Mouse (Mus musculus) bone marrow, adult 2 months (tissue): ENCODE measurements around the gene Rpl7a.

Source experiments
- CTCF ChIP-seq: fragments of 200-500 bp; IDR thresholded peaks from 2 replicates; pipeline ENCODE4 v1.5.1; 2011; ENCODE audit warnings: low read length, control low read depth; ENCODE audit not compliant: control insufficient read depth, insufficient read depth
- POLR2A ChIP-seq: fragments of 200-500 bp; IDR thresholded peaks from 2 replicates; pipeline ENCODE4 v1.6.1; 2011; ENCODE audit warnings: low read depth, mild to moderate bottlenecking, control low read depth, low read length, borderline replicate concordance; ENCODE audit not compliant: control insufficient read depth

GRCm38 (mm10) chr2:26912253-26912770 is 1.7 kb downstream of the Rpl7a start:
- TF ChIP-seq CTCF: no peak
- no peak for TF ChIP-seq POLR2A
